In genomic region chr11:19965664-19966063, GRCm38 (mm10) we compare ENCODE assay signal across 14 mouse cellular contexts. TPM values are rescaled to one million over a fixed set of nuclear protein-coding genes. Genes with fewer than 3 reads are reported as not detected.
A peak's percentile ranks its signal among the peaks of the same experiment; 100 is the strongest.
DNase-seq lines count a peak whose midpoint lies in the region; ATAC-seq lines count a peak whose summit lies in the region.
"Had no signal": no experiment of that assay in that cellular context is flagged by ENCODE, and none has a peak within 500 bp of the region (broad histone marks: within the 10 kb centered on the region; RNA-seq: fewer than 3 reads in every experiment).

No protein-coding gene starts in this region.

- H3K27me3 ChIP-seq in heart, embryonic 12.5 days (replicated peaks) = no peaks in the 10 kb centered on the region
- no peaks in the 10 kb centered on the region for H3K27me3 ChIP-seq in liver, embryonic 11.5 days (replicated peaks; ENCODE audit: control insufficient read depth, insufficient read depth, low read length)
- no peaks in the 10 kb centered on the region for H3K27me3 ChIP-seq in splenic B cell, adult 2 months (ENCODE audit: control insufficient read depth, insufficient read depth, low read length, poor library complexity, severe bottlenecking)
- H3K27me3 ChIP-seq: CH12.LX had no signal

- H3K27ac ChIP-seq in heart, embryonic 12.5 days (ENCODE audit: poor library complexity, severe bottlenecking) = peak overlapping the region; percentile 86
- peak overlapping the region; percentile 55; the same call in 1 of the 2 replicates for H3K27ac ChIP-seq in liver, embryonic 11.5 days (ENCODE audit: low read depth, low read length)

- peaks cover 81% of the 10 kb centered on the region for H3K4me1 ChIP-seq in heart, embryonic 12.5 days (replicated peaks)
- H3K4me1 ChIP-seq in liver, embryonic 11.5 days (replicated peaks; ENCODE audit: control insufficient read depth, insufficient read depth, low read length) = peaks cover 64% of the 10 kb centered on the region

- no peak overlapping the region for H3K9ac ChIP-seq in heart, embryonic 12.5 days
- H3K9ac ChIP-seq in liver, embryonic 11.5 days (ENCODE audit: low read depth, low read length) = no peak overlapping the region

- no peaks in the 10 kb centered on the region for H3K36me3 ChIP-seq in heart, embryonic 12.5 days
- H3K36me3 ChIP-seq in liver, embryonic 11.5 days (ENCODE audit: control insufficient read depth, insufficient read depth, low read length) = no peaks in the 10 kb centered on the region
- no peaks in the 10 kb centered on the region for H3K36me3 ChIP-seq in splenic B cell, adult 2 months (ENCODE audit: control insufficient read depth, insufficient read depth, low read length, poor library complexity, severe bottlenecking)

- 78% methylated on average over 4 of the region's 4 CpGs for WGBS in heart, embryonic 12.5 days
- WGBS in liver, embryonic 11.5 days = 73% methylated on average over 4 of the region's 4 CpGs

- H3K4me2 ChIP-seq in heart, embryonic 12.5 days = 0 out of 2 replicates have a peak overlapping the region, but pooled peaks have one; percentile 6
- H3K4me2 ChIP-seq in liver, embryonic 11.5 days = no peak overlapping the region

- DNase-seq in heart, postnatal 4 days = no peak
- DNase-seq in liver, embryonic 11.5 days (ENCODE audit: low spot score) = no peak
- DNase-seq in liver = no peak
- DNase-seq in splenic B cell, adult 2 months (ENCODE audit: low read depth, low spot score) = peak; percentile 40
- DNase-seq in gastrocnemius, postnatal 25 days = no peak
- no peak for DNase-seq in spleen, postnatal 14 days (ENCODE audit: low spot score in 2 of 2)
- DNase-seq: cerebellum, adult 11 months; gastrocnemius, postnatal 10 days; lung, adult 18-20 months; right cerebral cortex, postnatal 14 days had no signal

- no peaks in the 10 kb centered on the region for H3K9me3 ChIP-seq in heart, embryonic 12.5 days (replicated peaks)
- no peaks in the 10 kb centered on the region for H3K9me3 ChIP-seq in liver, embryonic 11.5 days (ENCODE audit: control insufficient read depth, low read length)

- no peak for ATAC-seq in heart, embryonic 12.5 days (ENCODE audit: insufficient number of reproducible peaks, low FRiP score)
- no peak for ATAC-seq in liver, embryonic 11.5 days (replicated peaks; ENCODE audit: low FRiP score)
- ATAC-seq in inflammation-experienced regulatory T-cells, adult 6 months = peak; percentile 55

- H3K4me3 ChIP-seq in heart, embryonic 12.5 days = no peak overlapping the region
- H3K4me3 ChIP-seq in liver, embryonic 11.5 days (ENCODE audit: low read depth, low read length) = no peak overlapping the region
- H3K4me3 ChIP-seq: erythroblast, embryonic 14.5 days had no signal

RNA-seq across cellular contexts. Expression of gene Spred2, which starts 41.5 kb away (rescaled TPM):
- 5.2 and 5.5 TPM in 2 replicates for polyA plus RNA-seq in heart, embryonic 12.5 days (2016; fragmentation: Nextera tagmentation; extraction: Ambion mirVana)
- 10 to 100 TPM; 27.9 to 28.2 TPM for total RNA-seq in heart, postnatal 4 days (2021)
- polyA plus RNA-seq in liver, embryonic 11.5 days (2014; fragmentation: Nextera tagmentation; extraction: Ambion mirVana) = 4.8 and 5.0 TPM in 2 replicates
- polyA plus RNA-seq in inflammation-experienced regulatory T-cells, adult 6 months (2017; shearing (Covaris generic)) = 1 to 10 TPM; 3.4 to 5.0 (median 4.3) TPM
- total RNA-seq in gastrocnemius, postnatal 25 days (2021) = 1 to 10 TPM; 7.2 to 7.6 TPM
